Mouse (Mus musculus): ENCODE data around the gene Krtap2-4. TPM values are rescaled to one million over a fixed set of nuclear protein-coding genes. Genes with fewer than 3 reads are reported as not detected.
"Not testable (repeated sequence)": the region's sequence is repeated elsewhere in the genome, so short reads cannot be mapped to it uniquely, and the experiment has no call there.

The Krtap2-4 gene
- total and polyA plus RNA-seq, 3 experiments = not detected

GRCm38 (mm10) chr11:99628138-99628537 lies 13.5 kb upstream of the Krtap2-4 start, which contains the start of gene Krtap4-1:
Gene Krtap4-1 (minus strand): TSS chr11:99628238.
- Histone ChIP-seq H3K4me3 (replicated peaks in 1 of 3; ENCODE audit: low read depth in 2 of 3, low read length in 2 of 3, poor library complexity in 1 of 3) (no peak within 1 kb of the TSS), H3K4me1 (ENCODE audit: control insufficient read depth in 1 of 2, insufficient read depth in 2 of 2) (0 out of 4 replicates have a peak, but pooled peaks cover 0 to 2% of the 10 kb centered on the region in 2 experiments), H3K9me3 (replicated peaks; ENCODE audit: low read length) (peaks cover 8% of the 10 kb centered on the region), H3K27ac (ENCODE audit: insufficient read depth, low read depth) (no peak within 1 kb of the TSS), H3K36me3 (replicated peaks in 1 of 2; ENCODE audit: control insufficient read depth in 1 of 2, insufficient read depth in 1 of 2, low read length in 1 of 2) (no peaks in the 10 kb centered on the region), H3K79me2 (replicated peaks; ENCODE audit: control insufficient read depth, extremely low read depth, insufficient read depth, poor library complexity, severe bottlenecking) (no peaks in the 10 kb centered on the region), H3K9ac (ENCODE audit: insufficient read depth, low read depth) (no peak within 1 kb of the TSS), H3K27me3 (replicated peaks) (peaks cover 76% of the 10 kb centered on the region), H3K4me2 (ENCODE audit: insufficient read depth, low read depth, poor library complexity, severe bottlenecking) (no peak within 1 kb of the TSS)
- dilution Hi-C loops (cut with MboI; ENCODE audit: extremely low pct_ligation_motif_present, extremely low pct_unique_long_range_greater_than_20kb, low sequenced_read_pairs) = no loop called here
- in situ Hi-C loops (cut with MboI; ENCODE audit: low pct_ligation_motif_present, low pct_unique_long_range_greater_than_20kb, low sequenced_read_pairs) = no loop called here
- no peak for DNase-seq (ENCODE audit: extremely low read depth)
- TF ChIP-seq RCOR1 (conservative IDR thresholded peaks at IDR 0.05; ENCODE audit: low read depth, low read length) (no peak), ZC3H11A (IDR thresholded peaks at IDR 0.05; ENCODE audit: low read depth, low read length) (no peak)

GRCm38 (mm10) chr11:99620335-99620734 lies 5.7 kb upstream of the Krtap2-4 start, which contains the start of gene Gm11562:
Gene Gm11562 (minus strand): TSS chr11:99620435.
- in situ Hi-C loops (cut with MboI; ENCODE audit: low pct_ligation_motif_present, low pct_unique_long_range_greater_than_20kb, low sequenced_read_pairs) = no loop called here
- peaks cover 4% of the 10 kb centered on the region for H3K9me3 ChIP-seq (replicated peaks; ENCODE audit: low read length)
- no peaks in the 10 kb centered on the region for H3K79me2 ChIP-seq (replicated peaks; ENCODE audit: control insufficient read depth, extremely low read depth, insufficient read depth, poor library complexity, severe bottlenecking)
- no peak for DNase-seq (ENCODE audit: extremely low read depth)
- H3K27ac ChIP-seq (ENCODE audit: insufficient read depth, low read depth) = no peak within 1 kb of the TSS
- H3K9ac ChIP-seq (ENCODE audit: insufficient read depth, low read depth) = no peak within 1 kb of the TSS
- no peaks in the 10 kb centered on the region for H3K4me1 ChIP-seq (ENCODE audit: control insufficient read depth in 1 of 2, insufficient read depth in 2 of 2)
- H3K27me3 ChIP-seq (replicated peaks) = peaks cover 85% of the 10 kb centered on the region
- no peak within 1 kb of the TSS for H3K4me2 ChIP-seq (ENCODE audit: insufficient read depth, low read depth, poor library complexity, severe bottlenecking)
- no peak within 1 kb of the TSS for H3K4me3 ChIP-seq (replicated peaks in 1 of 3; ENCODE audit: low read depth in 2 of 3, low read length in 2 of 3, poor library complexity in 1 of 3)
- no peaks in the 10 kb centered on the region for H3K36me3 ChIP-seq (replicated peaks in 1 of 2; ENCODE audit: control insufficient read depth in 1 of 2, insufficient read depth in 1 of 2, low read length in 1 of 2)
- dilution Hi-C loops (cut with MboI; ENCODE audit: extremely low pct_ligation_motif_present, extremely low pct_unique_long_range_greater_than_20kb, low sequenced_read_pairs) = no loop called here
- no peak for TF ChIP-seq ZC3H11A (IDR thresholded peaks at IDR 0.05; ENCODE audit: low read depth, low read length)
- TF ChIP-seq NRF1 (IDR thresholded peaks at IDR 0.05; ENCODE audit: low read depth, low read length) = no peak
- TF ChIP-seq ZMIZ1 (IDR thresholded peaks at IDR 0.05; ENCODE audit: low read depth, low read length) = no peak

- H3K9me3 ChIP-seq (replicated peaks; ENCODE audit: low read length); H3K9ac ChIP-seq (ENCODE audit: insufficient read depth, low read depth); H3K4me2 ChIP-seq (ENCODE audit: insufficient read depth, low read depth, poor library complexity, severe bottlenecking); H3K36me3 ChIP-seq (replicated peaks in 1 of 2; ENCODE audit: control insufficient read depth in 1 of 2, insufficient read depth in 1 of 2, low read length in 1 of 2); H3K4me1 ChIP-seq (ENCODE audit: control insufficient read depth in 1 of 2, insufficient read depth in 2 of 2); DNase-seq (ENCODE audit: extremely low read depth); in situ Hi-C loops (cut with MboI; ENCODE audit: low pct_ligation_motif_present, low pct_unique_long_range_greater_than_20kb, low sequenced_read_pairs); H3K4me3 ChIP-seq (replicated peaks in 1 of 3; ENCODE audit: low read depth in 2 of 3, low read length in 2 of 3, poor library complexity in 1 of 3); dilution Hi-C loops (cut with MboI; ENCODE audit: extremely low pct_ligation_motif_present, extremely low pct_unique_long_range_greater_than_20kb, low sequenced_read_pairs); H3K27ac ChIP-seq (ENCODE audit: insufficient read depth, low read depth); H3K79me2 ChIP-seq (replicated peaks; ENCODE audit: control insufficient read depth, extremely low read depth, insufficient read depth, poor library complexity, severe bottlenecking): not testable (repeated sequence)
- peaks cover 76% of the 10 kb centered on the region for H3K27me3 ChIP-seq (replicated peaks)
These were observed 4.6 kb downstream of the Krtap2-4 start, which contains the start of gene Gm11937 for GRCm38 (mm10) chr11:99610089-99610488. Gene Gm11937 (minus strand): TSS chr11:99610189.

DNA sequence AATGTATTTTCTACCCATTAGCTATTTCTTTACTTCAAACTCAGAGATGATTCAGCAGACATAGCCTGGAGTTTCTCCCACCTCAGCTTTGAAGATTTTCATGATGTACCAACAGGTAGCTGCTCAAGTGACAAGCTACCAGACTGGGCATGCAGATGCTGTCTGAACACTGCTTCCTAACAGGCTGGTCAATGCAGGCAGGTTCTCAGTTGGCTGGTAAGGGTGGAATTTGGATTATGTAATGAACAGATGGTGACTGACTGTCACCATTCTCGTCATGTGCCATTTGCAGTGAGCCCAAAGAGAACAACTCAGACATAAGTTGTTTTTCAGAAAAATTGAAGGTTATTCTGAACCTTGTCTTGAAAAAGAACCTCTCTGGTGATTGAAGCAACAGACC lies 5.5 kb downstream of the Krtap2-4 start:
- Histone ChIP-seq H3K4me2 (ENCODE audit: insufficient read depth, low read depth, poor library complexity, severe bottlenecking) (no peak overlapping the region), H3K4me3 (replicated peaks in 1 of 3; ENCODE audit: low read depth in 2 of 3, low read length in 2 of 3, poor library complexity in 1 of 3) (no peak overlapping the region), H3K79me2 (replicated peaks; ENCODE audit: control insufficient read depth, extremely low read depth, insufficient read depth, poor library complexity, severe bottlenecking) (no peaks in the 10 kb centered on the region), H3K27ac (ENCODE audit: insufficient read depth, low read depth) (no peak overlapping the region), H3K9me3 (replicated peaks; ENCODE audit: low read length) (no peaks in the 10 kb centered on the region), H3K36me3 (replicated peaks in 1 of 2; ENCODE audit: control insufficient read depth in 1 of 2, insufficient read depth in 1 of 2, low read length in 1 of 2) (no peaks in the 10 kb centered on the region), H3K27me3 (replicated peaks) (peaks cover 80% of the 10 kb centered on the region), H3K4me1 (ENCODE audit: control insufficient read depth in 1 of 2, insufficient read depth in 2 of 2) (no peaks in the 10 kb centered on the region), H3K9ac (ENCODE audit: insufficient read depth, low read depth) (no peak overlapping the region)
- dilution Hi-C loops (cut with MboI; ENCODE audit: extremely low pct_ligation_motif_present, extremely low pct_unique_long_range_greater_than_20kb, low sequenced_read_pairs) (no loop called here), in situ Hi-C loops (cut with MboI; ENCODE audit: low pct_ligation_motif_present, low pct_unique_long_range_greater_than_20kb, low sequenced_read_pairs) (no loop called here)
- no peak for TF ChIP-seq ZKSCAN1 (IDR thresholded peaks at IDR 0.05; ENCODE audit: borderline replicate concordance, low read depth, low read length)
- no peak for TF ChIP-seq USF2 (conservative IDR thresholded peaks at IDR 0.05; ENCODE audit: low read depth, low read length)
- TF ChIP-seq NELFE (IDR thresholded peaks at IDR 0.05; ENCODE audit: low read depth, low read length) = no peak
- no peak for TF ChIP-seq MAFK (IDR thresholded peaks at IDR 0.05; ENCODE audit: insufficient replicate concordance, low read length)
- no peak for TF ChIP-seq BHLHE40 (IDR thresholded peaks at IDR 0.05; ENCODE audit: low read depth, low read length)
- TF ChIP-seq GABPA (IDR thresholded peaks at IDR 0.05; ENCODE audit: insufficient replicate concordance, low read depth, low read length) = no peak
- TF ChIP-seq ZNF384 (IDR thresholded peaks at IDR 0.05; ENCODE audit: low read depth, low read length) = no peak
- TF ChIP-seq HCFC1 (IDR thresholded peaks at IDR 0.05; ENCODE audit: low read depth, low read length) = no peak
- TF ChIP-seq CHD1 (IDR thresholded peaks at IDR 0.05; ENCODE audit: low read depth, low read length) = no peak
- no peak for TF ChIP-seq SIN3A (IDR thresholded peaks at IDR 0.05; ENCODE audit: low read length)
- no peak for TF ChIP-seq USF1 (IDR thresholded peaks at IDR 0.05; ENCODE audit: low read depth, low read length)
- DNase-seq (ENCODE audit: extremely low read depth) = no peak
